Mouse (Mus musculus) embryonic fibroblast, embryonic 13.5 days (primary cell): ENCODE measurements around the gene 1700074P13Rik.

Source experiments
- CTCF ChIP-seq: IDR thresholded peaks from 2 replicates; pipeline ENCODE4 v1.5.1; 2011; ENCODE audit warnings: mild to moderate bottlenecking, control low read depth, low read length, moderate library complexity, borderline replicate concordance; ENCODE audit not compliant: insufficient read depth
- POLR2A ChIP-seq: IDR thresholded peaks from 2 replicates; pipeline ENCODE4 v1.6.1; 2011; ENCODE audit warnings: low read depth, mild to moderate bottlenecking, control low read depth, low read length, moderate library complexity

DNA sequence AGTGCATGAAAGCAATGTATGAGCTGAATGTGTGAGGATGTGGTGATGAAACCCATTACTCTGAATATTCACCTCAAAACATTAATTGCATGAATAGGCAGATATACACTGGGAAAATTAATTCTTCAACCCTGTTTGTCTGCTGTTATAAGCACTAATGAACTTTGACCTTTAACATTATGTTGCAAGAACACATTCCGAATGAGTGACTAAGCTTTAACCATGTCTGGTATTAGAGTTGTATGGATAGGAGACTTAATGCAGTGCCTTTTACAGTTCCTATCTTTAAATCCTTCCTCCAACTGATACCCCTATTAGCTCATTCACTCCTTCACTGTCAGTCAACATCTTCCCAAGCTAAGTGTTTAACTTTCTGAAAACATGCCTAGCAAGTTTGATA lies 45.6 kb downstream of the 1700074P13Rik start:
- no peak for TF ChIP-seq POLR2A
- no peak for TF ChIP-seq CTCF
